Mouse (Mus musculus) embryonic facial prominence, embryonic 12.5 days (tissue): ENCODE data around the gene Grik3. TPM values are rescaled to one million over a fixed set of nuclear protein-coding genes. Genes with fewer than 3 reads are reported as not detected.

Experiments
- ATAC-seq: fragments of 200-750 bp; cut with Nextera tagmentation; 2 replicates; pipeline ENCODE4 v1.8.0; 2017; ENCODE audit not compliant: insufficient number of reproducible peaks, insufficient read depth, low FRiP score, low TSS enrichment
- H3K27ac ChIP-seq: fragments of 300-500 bp; sonication (generic); 2 replicates; pipeline ENCODE4 v1.5.1; 2016; ENCODE audit warnings: mild to moderate bottlenecking
- H3K27me3 ChIP-seq: fragments of 300-500 bp; sonication (generic); 2 replicates; pipeline ENCODE4 v1.6.1; 2016; ENCODE audit warnings: mild to moderate bottlenecking, moderate library complexity
- H3K36me3 ChIP-seq: fragments of 300-500 bp; sonication (generic); 2 replicates; pipeline ENCODE4 v1.6.1; 2016; ENCODE audit warnings: mild to moderate bottlenecking
- H3K4me1 ChIP-seq: fragments of 300-500 bp; sonication (generic); 2 replicates; pipeline ENCODE4 v1.6.1; 2016
- H3K4me2 ChIP-seq: fragments of 300-500 bp; sonication (generic); replicated peaks from 2 replicates; pipeline ENCODE4 v1.6.1; 2016; ENCODE audit warnings: mild to moderate bottlenecking, moderate library complexity
- H3K4me3 ChIP-seq: fragments of 300-500 bp; sonication (generic); 2 replicates; pipeline ENCODE4 v1.5.1; 2016; ENCODE audit warnings: mild to moderate bottlenecking
- H3K9ac ChIP-seq: fragments of 300-500 bp; sonication (generic); 2 replicates; pipeline ENCODE4 v1.6.1; 2016; ENCODE audit warnings: mild to moderate bottlenecking, moderate library complexity
- H3K9me3 ChIP-seq: fragments of 300-500 bp; sonication (generic); 2 replicates; pipeline ENCODE4 v1.6.1; 2016; ENCODE audit warnings: mild to moderate bottlenecking, moderate library complexity
- WGBS: fragments of 180-500 bp; shearing (Covaris S2); methylation state at CpG from one replicate; pipeline ENCODE4 v1.1.7; 2016; 5-methylcytosine and 5-hydroxymethylcytosine counted together
- polyA plus RNA-seq: library from polyadenylated mRNA; unstranded; fragments of >200 nt; fragmentation: Nextera tagmentation; extraction: Ambion mirVana; gene quantifications from 2 replicates; pipeline ENCODE4 v1.2.1, GENCODE M21; 2016

Grik3 gene
- polyA plus RNA-seq, 1 experiment from 2014 or later = 0.32 TPM

DNA sequence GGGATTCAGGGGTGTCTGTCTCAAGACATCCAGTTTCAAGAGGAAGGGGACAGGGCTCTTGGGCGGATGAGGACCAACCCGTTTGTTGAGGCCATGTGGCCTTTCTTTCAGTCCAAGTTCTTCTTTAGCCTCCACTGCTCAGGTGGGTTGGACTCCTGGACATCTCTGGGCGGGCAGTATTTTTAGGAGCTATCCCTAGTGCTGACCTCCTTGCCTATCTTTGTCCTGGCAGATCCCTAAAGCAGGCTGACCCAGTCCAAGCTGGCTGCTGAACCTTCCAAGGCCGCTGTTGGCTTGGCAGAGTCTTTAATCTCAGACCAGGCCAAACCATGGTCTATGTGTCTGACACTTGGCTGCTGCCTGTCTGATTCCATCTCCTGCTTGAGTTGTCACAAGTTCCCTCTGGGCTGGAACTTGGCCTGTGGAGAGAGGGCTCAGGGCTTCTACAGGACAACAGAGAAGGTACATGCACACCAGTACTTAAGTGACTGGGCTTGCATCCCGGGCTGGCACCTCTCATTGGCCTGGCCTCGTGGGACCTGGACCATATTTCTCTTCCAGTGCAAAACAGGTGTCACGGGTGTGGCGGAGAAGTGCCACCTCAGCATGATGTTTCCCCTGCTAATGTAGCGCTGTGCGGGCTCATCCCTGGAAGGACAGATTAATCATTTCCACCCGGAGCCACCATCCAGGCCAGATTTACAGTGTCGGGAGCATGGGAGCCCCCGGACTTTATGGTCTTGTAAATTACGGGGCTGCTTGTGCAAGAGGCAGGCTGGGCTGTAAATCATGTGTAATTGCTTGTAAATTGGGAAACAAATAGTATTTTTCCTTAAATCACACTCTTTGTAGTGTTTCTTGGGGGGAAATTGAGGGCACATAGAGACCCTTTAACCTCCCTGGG is 66.2 kb downstream of the Grik3 start:
- 82% methylated on average over 14 of the region's 14 CpGs for WGBS
- no peak for ATAC-seq
- H3K4me2 ChIP-seq = no peak overlapping the region
- H3K9me3 ChIP-seq = no peaks in the 10 kb centered on the region
- no peak overlapping the region for H3K27ac ChIP-seq
- no peak overlapping the region for H3K4me3 ChIP-seq
- no peaks in the 10 kb centered on the region for H3K4me1 ChIP-seq
- H3K9ac ChIP-seq = no peak overlapping the region
- H3K36me3 ChIP-seq = no peaks in the 10 kb centered on the region
- no peaks in the 10 kb centered on the region for H3K27me3 ChIP-seq

DNA sequence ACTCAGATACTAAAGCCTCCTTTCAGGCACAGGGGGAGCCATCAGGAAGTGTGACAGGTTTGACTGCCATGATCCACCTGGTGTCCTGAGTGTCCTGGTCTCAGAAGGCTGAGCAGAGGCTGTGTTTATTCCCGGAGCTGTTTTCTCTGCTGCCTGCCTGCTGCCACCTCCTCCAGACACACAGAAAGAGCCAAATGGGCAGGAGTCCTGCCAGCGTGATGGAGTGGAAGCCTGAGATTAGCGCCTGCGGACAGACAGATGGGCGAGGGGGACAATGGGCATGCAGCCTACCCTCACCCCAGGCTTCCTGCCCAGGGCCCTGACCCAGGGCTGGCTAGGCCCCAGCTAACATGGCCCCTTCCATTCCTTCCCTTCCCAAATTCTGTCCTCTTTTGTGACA is 69.1 kb downstream of the Grik3 start:
- H3K9ac ChIP-seq = no peak overlapping the region
- peaks cover 5% of the 10 kb centered on the region; the same call in 1 of the 2 replicates for H3K27me3 ChIP-seq
- no peak overlapping the region for H3K4me3 ChIP-seq
- H3K4me1 ChIP-seq = peaks cover 12% of the 10 kb centered on the region
- WGBS = 75% methylated on average over 5 of the region's 5 CpGs
- no peak overlapping the region for H3K27ac ChIP-seq
- H3K4me2 ChIP-seq = no peak overlapping the region
- no peaks in the 10 kb centered on the region for H3K9me3 ChIP-seq
- ATAC-seq = no peak
- H3K36me3 ChIP-seq = no peaks in the 10 kb centered on the region

DNA sequence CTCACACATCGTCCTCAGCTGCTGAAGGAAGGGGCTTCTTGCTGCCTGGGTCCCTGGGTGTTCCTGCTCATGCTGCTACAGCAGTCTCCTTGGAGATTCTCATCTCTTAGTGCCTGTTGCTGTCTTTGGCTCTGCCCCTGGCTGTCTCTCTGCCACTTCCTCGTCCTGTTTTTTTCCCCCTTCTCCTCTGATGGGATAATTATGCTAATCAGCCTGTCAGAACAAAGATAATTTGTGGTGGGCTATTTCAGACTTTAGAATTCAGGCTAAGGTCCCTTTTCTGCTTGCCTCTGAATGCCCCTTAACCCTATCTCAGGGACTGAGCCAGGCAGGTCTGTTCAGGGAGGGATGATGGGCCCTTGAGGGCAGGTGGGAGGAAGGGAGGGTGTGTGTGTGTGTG is 70.3 kb downstream of the Grik3 start:
- no peak for ATAC-seq
- peaks cover 17% of the 10 kb centered on the region for H3K4me1 ChIP-seq

DNA sequence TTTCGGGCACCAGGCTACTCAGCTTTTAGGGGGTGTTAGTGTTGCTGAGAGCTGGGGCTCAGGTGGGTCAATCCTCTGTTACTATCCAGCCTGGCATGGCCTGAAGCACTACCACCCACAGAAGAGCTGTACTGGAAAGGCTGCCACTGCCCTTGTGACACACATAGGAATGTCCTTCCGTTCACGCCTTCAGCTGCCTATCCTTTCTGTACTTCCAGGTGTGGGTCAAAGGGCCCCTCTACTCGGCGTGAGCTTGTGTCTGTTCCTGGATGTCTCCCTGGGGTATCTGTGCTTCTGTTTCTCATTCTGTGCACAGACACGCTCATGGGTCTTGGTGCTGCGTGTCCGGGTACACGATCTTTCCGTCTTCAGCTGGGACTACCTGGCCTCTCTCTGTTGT is 73.1 kb downstream of the Grik3 start:
- Histone ChIP-seq H3K27me3 (peaks cover 5% of the 10 kb centered on the region; the same call in 1 of the 2 replicates), H3K9ac (no peak overlapping the region), H3K4me3 (no peak overlapping the region), H3K27ac (no peak overlapping the region), H3K4me1 (peaks cover 17% of the 10 kb centered on the region), H3K9me3 (no peaks in the 10 kb centered on the region), H3K36me3 (no peaks in the 10 kb centered on the region), H3K4me2 (no peak overlapping the region)
- ATAC-seq = no peak
- WGBS = 59% methylated on average over 10 of the region's 10 CpGs

More for the DNA sequence above, 70.3 kb downstream of the Grik3 start:
- Histone ChIP-seq H3K4me2 (no peak overlapping the region), H3K4me3 (no peak overlapping the region), H3K27ac (no peak overlapping the region), H3K9me3 (no peaks in the 10 kb centered on the region), H3K27me3 (peaks cover 5% of the 10 kb centered on the region; the same call in 1 of the 2 replicates), H3K9ac (no peak overlapping the region), H3K36me3 (no peaks in the 10 kb centered on the region)
- 29% methylated on average over 2 of the region's 2 CpGs for WGBS

DNA sequence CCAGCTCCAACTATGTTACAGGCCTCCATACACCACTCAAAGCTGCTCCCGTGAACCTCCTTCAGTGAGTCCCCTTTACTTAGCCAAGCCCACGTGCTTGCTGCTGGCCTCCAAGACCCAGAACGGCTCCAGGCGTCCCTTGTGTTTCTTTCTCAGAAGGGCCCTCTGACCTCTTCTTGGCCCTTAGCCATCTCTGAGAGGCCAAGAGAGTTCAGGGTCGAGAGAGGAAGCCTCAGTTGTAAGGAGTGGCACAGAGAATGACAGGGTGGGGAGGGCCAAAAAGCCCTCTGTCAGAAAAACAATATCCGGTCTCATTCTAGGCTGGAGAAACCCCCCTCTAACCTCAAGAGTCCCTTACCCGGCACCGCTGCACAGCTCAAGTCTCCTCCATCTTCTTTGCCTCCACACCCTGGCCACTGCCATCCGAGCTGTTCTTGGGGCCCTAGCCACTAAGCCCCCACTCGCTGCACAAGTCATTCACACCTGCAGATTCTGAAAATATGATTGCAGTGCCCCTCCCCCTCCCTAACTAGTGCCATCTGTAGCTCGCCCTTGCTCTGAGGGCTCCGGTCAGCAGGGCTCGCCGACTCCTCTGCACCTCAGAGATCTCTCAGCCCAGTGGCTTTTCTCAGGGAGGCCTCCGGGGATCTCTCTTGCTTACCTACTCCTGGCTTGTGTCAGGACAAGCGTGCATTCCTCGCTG is 73.7 kb downstream of the Grik3 start:
- Histone ChIP-seq H3K4me2 (no peak overlapping the region), H3K9ac (no peak overlapping the region), H3K36me3 (no peaks in the 10 kb centered on the region), H3K4me1 (peaks cover 17% of the 10 kb centered on the region), H3K27me3 (peaks cover 5% of the 10 kb centered on the region; the same call in 1 of the 2 replicates), H3K27ac (no peak overlapping the region), H3K9me3 (no peaks in the 10 kb centered on the region), H3K4me3 (no peak overlapping the region)
- ATAC-seq = no peak
- WGBS = 19% methylated on average over 17 of the region's 17 CpGs

DNA sequence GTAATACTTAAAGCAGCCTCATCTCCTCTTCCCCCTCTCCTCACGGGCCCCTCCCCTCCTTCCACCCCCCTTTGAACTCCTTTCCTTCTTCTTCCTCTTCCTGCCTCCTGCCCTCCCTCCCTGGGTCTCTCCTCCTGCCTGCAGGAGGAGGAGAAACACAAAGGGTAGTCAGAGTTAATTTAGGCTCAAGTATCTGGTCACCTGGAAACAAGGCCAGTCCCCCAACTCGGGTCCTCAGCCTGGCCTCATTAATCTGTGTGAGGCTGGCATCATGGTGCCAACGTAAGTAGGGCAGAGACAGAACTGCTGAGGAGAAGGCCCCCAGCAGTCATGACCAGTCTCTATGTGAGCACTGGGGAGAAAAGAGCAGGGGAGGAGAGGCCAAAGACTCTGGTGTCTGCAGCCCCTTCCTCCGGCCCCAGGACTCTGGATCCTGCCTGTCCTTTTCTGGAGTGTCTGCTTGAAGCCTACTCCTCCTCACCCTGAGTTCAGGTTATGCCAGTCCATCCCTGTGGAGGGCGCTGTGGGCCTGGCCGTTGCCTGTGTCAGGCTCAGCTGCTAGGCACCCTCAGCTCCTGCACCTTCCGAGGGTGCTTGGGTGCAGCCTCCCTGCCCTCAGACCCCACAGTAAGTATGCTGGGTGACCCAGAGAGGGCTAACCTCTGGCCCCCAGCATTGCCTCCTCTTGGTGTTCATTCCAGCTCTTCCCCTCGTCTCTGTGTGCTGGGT is 75.4 kb downstream of the Grik3 start:
- Histone ChIP-seq H3K27ac (no peak overlapping the region), H3K27me3 (peaks cover 5% of the 10 kb centered on the region; the same call in 1 of the 2 replicates)

DNA sequence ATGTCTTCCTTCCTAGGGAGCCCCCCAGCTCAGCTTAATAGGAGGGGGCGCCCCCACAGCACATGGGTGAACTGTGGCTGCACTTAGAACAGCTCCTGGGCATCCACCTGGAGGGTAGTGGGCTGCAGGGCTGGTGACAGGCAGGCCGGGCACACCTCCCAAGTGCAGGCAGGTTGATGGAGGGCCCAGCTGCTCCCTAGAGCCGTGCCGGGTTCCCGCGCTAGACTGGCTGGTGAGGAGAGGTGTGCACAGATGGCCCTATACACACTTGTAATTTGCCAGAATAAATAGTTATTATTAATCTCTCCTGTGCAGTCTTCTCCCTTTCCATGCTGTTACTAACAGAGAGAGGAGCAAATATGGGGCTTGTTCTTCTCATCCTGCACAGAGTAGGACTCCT is 77.7 kb downstream of the Grik3 start:
- no peak overlapping the region for H3K9ac ChIP-seq
- H3K36me3 ChIP-seq = no peaks in the 10 kb centered on the region
- H3K4me1 ChIP-seq = peaks cover 34% of the 10 kb centered on the region
- no peak overlapping the region for H3K4me3 ChIP-seq
- no peaks in the 10 kb centered on the region for H3K9me3 ChIP-seq
- 85% methylated on average over 6 of the region's 6 CpGs for WGBS
- peaks cover 17% of the 10 kb centered on the region for H3K27me3 ChIP-seq
- H3K4me2 ChIP-seq = no peak overlapping the region
- H3K27ac ChIP-seq = no peak overlapping the region
- ATAC-seq = no peak

More for the DNA sequence above, 75.4 kb downstream of the Grik3 start:
- WGBS = 44% methylated on average over 8 of the region's 8 CpGs
- Histone ChIP-seq H3K4me2 (no peak overlapping the region), H3K9ac (no peak overlapping the region), H3K9me3 (no peaks in the 10 kb centered on the region), H3K36me3 (no peaks in the 10 kb centered on the region), H3K4me3 (no peak overlapping the region), H3K4me1 (peaks cover 17% of the 10 kb centered on the region)
- no peak for ATAC-seq

DNA sequence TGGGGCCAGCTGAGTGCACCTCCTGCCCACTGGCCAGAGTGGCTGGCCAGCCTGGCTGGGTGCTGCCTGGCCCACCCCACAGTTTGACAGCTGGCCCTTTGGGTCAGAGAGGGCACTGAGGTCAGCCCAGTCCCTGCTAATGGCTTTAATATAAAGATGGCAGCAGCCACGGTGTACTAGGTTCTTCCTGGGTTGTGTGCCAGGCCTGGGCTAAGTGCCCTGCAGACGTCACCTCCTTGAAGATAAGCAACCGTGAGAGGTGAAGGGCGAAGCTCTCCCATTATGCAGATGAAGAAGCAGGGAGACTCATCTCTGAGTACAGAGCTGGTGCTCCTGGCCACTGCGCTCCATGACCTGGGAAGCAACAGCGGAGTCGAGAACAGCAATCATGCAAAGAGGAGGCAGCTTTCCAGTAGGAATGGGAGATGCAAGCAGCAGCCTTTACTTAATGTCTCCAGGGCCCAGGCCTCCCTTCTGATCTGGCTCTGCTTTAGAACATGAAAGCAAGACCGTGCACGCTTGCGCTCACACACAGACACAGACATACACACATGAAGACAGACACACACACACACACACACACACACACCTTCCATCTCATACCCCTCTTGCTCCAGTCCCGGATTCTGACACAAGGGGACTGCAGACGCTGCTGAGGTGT is 81.3 kb downstream of the Grik3 start:
- Histone ChIP-seq H3K36me3 (no peaks in the 10 kb centered on the region), H3K9me3 (no peaks in the 10 kb centered on the region), H3K4me3 (no peak overlapping the region), H3K27ac (no peak overlapping the region), H3K27me3 (peaks cover 21% of the 10 kb centered on the region), H3K4me2 (no peak overlapping the region), H3K4me1 (peaks cover 17% of the 10 kb centered on the region), H3K9ac (no peak overlapping the region)
- no peak for ATAC-seq
- 26% methylated on average over 12 of the region's 12 CpGs for WGBS

DNA sequence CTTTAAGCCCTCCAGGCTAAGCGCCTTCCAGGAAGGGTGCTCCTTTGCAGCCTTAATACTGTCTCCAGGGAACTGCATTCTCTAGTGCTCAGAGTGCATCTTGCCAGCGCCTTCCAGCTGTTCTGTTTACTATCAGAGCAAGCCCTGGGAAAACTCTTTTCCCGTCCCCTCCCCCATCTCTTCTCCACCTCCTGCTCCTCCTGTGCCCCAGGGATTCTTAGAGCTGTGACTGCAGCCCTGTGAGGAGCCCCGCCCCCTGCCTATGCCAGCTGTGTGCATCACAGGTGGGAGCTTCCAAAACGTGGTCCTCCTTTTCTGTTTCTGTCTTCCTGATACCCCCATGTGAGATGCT is 81.8 kb downstream of the Grik3 start:
- H3K4me3 ChIP-seq = no peak overlapping the region
- H3K9ac ChIP-seq = no peak overlapping the region
- peaks cover 21% of the 10 kb centered on the region for H3K27me3 ChIP-seq
- peaks cover 17% of the 10 kb centered on the region for H3K4me1 ChIP-seq
- H3K4me2 ChIP-seq = no peak overlapping the region
- no peaks in the 10 kb centered on the region for H3K36me3 ChIP-seq
- no peak; the same call in 1 of the 2 replicates for ATAC-seq
- 0% methylated on average over 5 of the region's 5 CpGs for WGBS
- no peak overlapping the region for H3K27ac ChIP-seq
- no peaks in the 10 kb centered on the region for H3K9me3 ChIP-seq

DNA sequence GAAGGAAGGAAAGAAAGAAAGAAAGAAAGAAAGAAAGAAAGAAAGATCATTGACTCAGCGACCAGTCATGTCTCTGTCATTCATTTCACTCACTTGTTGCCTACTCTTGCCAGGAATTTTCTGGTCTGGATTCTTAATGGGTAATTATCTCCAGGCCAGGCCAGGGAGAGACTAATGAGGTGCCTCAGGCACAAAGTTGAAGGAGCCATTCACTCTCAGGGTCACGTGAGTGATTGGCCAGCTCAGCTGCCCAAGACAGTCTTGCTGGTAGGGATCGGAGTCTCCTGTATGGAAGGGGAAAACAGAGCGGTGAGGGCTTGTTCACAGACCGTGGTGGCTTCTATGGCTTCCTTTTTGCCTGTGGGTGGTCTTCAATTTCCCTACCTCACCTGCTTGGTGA is 82.5 kb downstream of the Grik3 start:
- Histone ChIP-seq H3K36me3 (no peaks in the 10 kb centered on the region), H3K27ac (no peak overlapping the region), H3K9me3 (no peaks in the 10 kb centered on the region), H3K27me3 (peaks cover 21% of the 10 kb centered on the region), H3K4me1 (peaks cover 17% of the 10 kb centered on the region), H3K4me3 (no peak overlapping the region), H3K4me2 (no peak overlapping the region), H3K9ac (no peak overlapping the region)
- ATAC-seq = no peak
- 12% methylated on average over 5 of the region's 5 CpGs for WGBS

DNA sequence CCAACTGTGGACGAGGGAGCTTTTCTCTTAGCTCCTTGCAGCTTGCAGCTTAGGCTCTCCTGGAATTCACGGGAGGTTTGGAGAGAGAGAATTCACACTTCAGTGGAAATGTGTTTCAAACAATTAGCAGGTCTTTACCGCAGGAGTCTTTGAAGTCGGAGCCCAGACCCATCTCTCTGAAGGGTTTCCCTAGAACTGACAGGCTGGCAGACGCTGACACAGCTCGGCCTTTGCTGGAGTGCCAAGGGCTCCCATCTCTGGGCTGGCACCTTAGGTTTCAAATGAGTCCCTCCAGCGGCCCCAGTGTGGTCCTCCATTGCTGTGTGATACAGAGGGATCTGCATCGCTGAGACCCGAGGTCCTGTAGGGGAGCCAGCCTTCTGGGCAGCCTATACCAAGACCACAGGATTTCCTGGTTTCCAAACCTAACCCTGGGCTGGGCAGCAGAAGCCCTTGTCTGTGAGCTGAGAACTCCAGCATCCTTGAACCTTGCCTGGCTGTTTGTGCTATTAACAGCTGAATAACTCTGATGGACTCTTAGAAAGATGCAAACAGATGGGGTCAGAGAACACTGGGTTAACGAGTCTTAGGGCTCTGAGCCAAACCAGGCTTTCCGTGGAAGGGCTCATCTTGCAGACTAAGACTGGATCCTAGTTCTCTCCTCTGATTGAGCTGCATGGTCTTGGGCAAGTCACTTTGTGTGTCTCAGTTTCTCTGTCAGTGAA is 83.6 kb downstream of the Grik3 start:
- Histone ChIP-seq H3K9ac (no peak overlapping the region), H3K4me3 (no peak overlapping the region), H3K4me2 (no peak overlapping the region), H3K36me3 (no peaks in the 10 kb centered on the region), H3K4me1 (peaks cover 17% of the 10 kb centered on the region), H3K9me3 (no peaks in the 10 kb centered on the region), H3K27me3 (peaks cover 21% of the 10 kb centered on the region), H3K27ac (no peak overlapping the region)
- ATAC-seq = no peak
- 25% methylated on average over 11 of the region's 11 CpGs for WGBS
